Mouse (Mus musculus) v-Abl transformed pro-B cells (cell line): ENCODE data around the gene Dmd.

ENCODE experiments used
- in situ Hi-C, 2 experiments: fragments of 400-800 bp; cut with MboI; formaldehyde crosslinking; loops; one replicate each; pipeline ENCODE4 v1.15.1; 2025; ENCODE audit not compliant: unreplicated experiment in 2 of 2

The Dmd gene

DNA sequence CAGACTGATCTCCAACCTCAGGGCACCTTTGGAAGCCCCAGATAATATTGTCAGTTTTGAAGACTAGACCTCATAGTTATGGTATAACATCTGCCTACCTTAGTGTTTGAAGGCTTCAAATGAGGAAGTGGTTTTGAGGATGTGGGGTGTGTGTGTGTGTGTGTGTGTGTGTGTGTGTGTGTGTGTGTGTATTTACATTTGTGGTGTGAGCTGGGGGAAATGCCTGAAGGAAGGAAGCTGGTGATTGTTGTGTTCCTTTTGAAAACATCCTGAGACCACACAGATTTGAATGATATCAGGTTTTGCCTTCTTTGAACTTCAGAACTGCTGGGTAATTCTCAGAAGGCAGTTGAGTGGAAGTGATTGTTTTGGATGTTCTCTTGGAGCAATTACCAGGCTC lies 2278.2 kb downstream of the Dmd start:
- in situ Hi-C loops = no loop called here

DNA sequence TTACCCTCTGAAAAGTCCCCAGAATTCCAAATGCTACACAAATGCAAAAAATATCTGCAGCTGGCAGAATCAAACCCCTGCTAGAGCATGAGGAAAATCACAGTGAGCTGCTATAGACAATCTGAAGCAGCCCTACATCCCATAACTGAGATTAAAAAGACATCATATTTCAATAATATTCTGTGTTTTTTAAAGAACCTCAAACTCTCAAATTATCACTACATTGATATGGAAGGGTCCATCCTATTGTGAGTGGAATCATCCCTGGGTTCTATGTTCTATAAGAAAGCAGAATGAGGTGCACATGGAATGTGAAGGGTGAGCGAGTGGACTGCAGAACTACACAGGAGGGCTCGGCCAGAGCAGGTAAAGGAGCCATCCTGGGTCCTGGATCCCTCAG lies 2300.7 kb downstream of the Dmd start, which contains the start of gene Fthl17a:
TSS of gene Fthl17a (plus strand) at position 301 of the 400 bp plus-strand sequence.
- in situ Hi-C loops = no loop called here
